In genomic region chr12:33220509-33221051, GRCm38 (mm10) we compare ENCODE assay signal across 8 mouse cellular contexts.
DNase-seq lines count a peak whose midpoint lies in the region; ATAC-seq and TF ChIP-seq lines count a peak whose summit lies in the region.

No protein-coding gene starts in this region.

- 35% methylated on average over 11 of the region's 11 CpGs for WGBS in lung, adult 2 months

- ATAC-seq in inflammation-experienced regulatory T-cells, adult 6 months: peak; percentile 83

- H3K4me1 ChIP-seq in lung, adult 2 months (ENCODE audit: control insufficient read depth, insufficient read depth, low read length): 0 out of 2 replicates have a peak, but pooled peaks cover 8% of the 10 kb centered on the region

- no peak for TF ChIP-seq POLR2A in lung, adult 2 months (IDR thresholded peaks at IDR 0.05; ENCODE audit: borderline replicate concordance, extremely low read depth, low read depth, low read length)

- no peak for TF ChIP-seq CTCF in lung, adult 2 months (IDR thresholded peaks at IDR 0.05; ENCODE audit: insufficient read depth, low read length)

- peak; percentile 80 for DNase-seq in A20 (ENCODE audit: low read depth, low spot score)
- DNase-seq in R1 (ENCODE audit: low read depth, low spot score): peak; percentile 79
- peak; percentile 50 for DNase-seq in frontal cortex, postnatal 14 days (ENCODE audit: low spot score in 2 of 2)
- DNase-seq in lung, adult 2 months: peak; percentile 50
- DNase-seq in right cerebral cortex, postnatal 10 days (ENCODE audit: low spot score in 2 of 2): peak; percentile 77 to 80
- DNase-seq in adrenal gland, postnatal 10 days: no peak
- DNase-seq in adrenal gland, adult 2 months: no peak

- H3K4me3 ChIP-seq in lung, adult 2 months (replicated peaks; ENCODE audit: extremely low read depth, low read depth, low read length): no peak overlapping the region

Comparison
In these comparisons a context has a peak if more than half of its experiments do, and no peak if none do; other contexts are left out.
1. DNase-seq: peak in A20 (single experiment), R1 (single experiment), frontal cortex, postnatal 14 days (2 of 2), lung, adult 2 months (single experiment) and right cerebral cortex, postnatal 10 days (2 of 2); none in adrenal gland, postnatal 10 days (single experiment) and adrenal gland, adult 2 months (single experiment).